Mouse (Mus musculus): Measurements from ENCODE around the gene Rasgrp1. TPM values are rescaled to one million over a fixed set of nuclear protein-coding genes. Genes with fewer than 3 reads are reported as not detected.

Rasgrp1 gene
- polyA plus RNA-seq (2012; ENCODE audit: low replicate concordance): 30.6 and 73.6 TPM in 2 replicates

GRCm38 (mm10) chr2:117342547-117343239 lies at the start of gene Rasgrp1:
Gene Rasgrp1, minus strand, starts transcription at chr2:117343001.

DNA sequence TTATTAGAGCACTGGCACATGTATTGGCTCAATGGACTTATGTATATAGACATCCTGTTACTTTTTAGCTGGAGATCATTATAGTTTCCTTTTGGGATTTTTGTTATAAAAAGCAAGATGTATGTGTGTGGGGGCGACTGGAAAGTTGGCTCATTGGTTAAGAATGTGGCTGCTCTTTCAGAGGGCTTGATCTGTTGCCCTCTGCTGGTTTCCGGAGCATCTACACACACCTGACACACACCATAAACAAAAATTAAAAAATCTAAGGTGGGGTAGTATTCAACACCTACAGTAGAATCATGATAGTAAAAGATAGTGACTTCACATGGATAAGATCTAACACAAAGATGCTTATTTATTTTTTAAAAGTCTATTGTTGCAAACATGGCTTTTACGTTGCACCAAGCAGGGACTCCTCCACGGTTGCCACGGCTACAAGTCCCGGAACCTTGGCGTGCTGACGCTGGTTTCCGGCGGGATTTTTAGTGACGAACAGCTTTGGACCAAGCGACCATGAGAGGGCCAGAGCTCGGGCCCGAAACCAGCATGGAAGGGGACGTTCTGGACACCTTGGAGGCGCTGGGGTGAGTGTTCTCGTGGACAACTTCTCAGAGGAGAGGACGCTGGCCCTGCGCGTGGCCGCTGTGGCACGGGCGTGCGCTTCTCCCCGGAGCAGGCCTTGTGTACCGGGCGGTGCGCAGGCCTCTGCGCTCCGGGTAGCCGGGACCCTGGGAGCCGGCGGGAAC lies 93.4 kb downstream of the Rasgrp1 start, which contains the start of gene Fam98b:
Gene Fam98b (plus strand): TSS at position 485 of the 746 bp plus-strand sequence.

Other genes with a start within 250 kb of the Rasgrp1 start
- gene Spred1, start 221.6 kb downstream of the Rasgrp1 start, polyA plus RNA-seq (2012; ENCODE audit: low replicate concordance): 1.0 and 1.1 TPM in 2 replicates
- gene Fam98b, start 93.3 kb downstream of the Rasgrp1 start, polyA plus RNA-seq (2012; ENCODE audit: low replicate concordance): 4.2 and 7.1 TPM in 2 replicates